Mouse (Mus musculus): ENCODE data around the gene Large2. TPM values are rescaled to one million over a fixed set of nuclear protein-coding genes. Genes with fewer than 3 reads are reported as not detected.

The Large2 gene
- polyA plus RNA-seq, 1 experiment = not detected

DNA sequence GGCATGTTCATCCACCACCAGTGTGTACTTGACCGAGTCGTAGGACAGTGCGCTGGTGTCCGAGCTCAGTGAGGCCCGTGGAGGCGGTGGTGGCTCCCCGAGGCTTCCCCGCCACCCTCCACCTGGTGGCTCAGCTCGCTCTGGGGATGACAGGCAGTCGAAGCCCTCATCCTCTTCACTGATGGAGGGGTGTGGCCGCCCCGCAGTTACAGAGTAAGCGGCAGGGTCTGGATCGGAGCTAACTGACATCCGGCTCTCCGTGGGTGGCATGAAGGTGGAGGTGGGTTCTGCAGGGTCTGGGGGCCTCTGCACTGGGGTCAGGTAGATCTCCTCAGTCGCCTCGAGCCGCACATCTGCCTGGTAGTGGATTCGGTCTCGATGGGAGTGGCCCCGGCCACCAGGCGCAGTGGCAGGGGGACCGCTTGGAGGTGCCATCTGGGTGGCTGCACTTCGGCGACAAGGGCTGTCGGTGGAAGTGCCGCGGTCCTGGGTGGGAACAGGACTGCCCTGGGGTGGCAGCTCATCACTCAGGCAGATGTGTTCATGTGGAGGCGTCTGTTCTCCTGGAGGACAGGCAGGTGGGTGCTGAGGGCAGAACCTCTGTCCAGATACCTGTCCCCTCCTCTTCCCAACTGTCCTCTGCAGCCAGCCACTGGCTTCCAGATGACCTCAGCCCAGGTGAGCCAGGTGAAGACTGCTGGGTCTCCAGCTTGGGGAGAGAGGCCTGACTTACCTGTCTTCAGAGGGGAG, 12.3 kb upstream of the Large2 start:
- Histone ChIP-seq H3K4me3 (ENCODE audit: insufficient read depth, low read depth, low read length) (no peak overlapping the region), H3K4me1 (ENCODE audit: control insufficient read depth, insufficient read depth, low read length) (peaks cover 51% of the 10 kb centered on the region), H3K27ac (ENCODE audit: insufficient read depth, low read depth, low read length) (no peak overlapping the region)
- no peak for TF ChIP-seq CTCF (IDR thresholded peaks at IDR 0.05; ENCODE audit: insufficient read depth, low read depth, low read length)
- no peak for TF ChIP-seq POLR2A (IDR thresholded peaks at IDR 0.05; ENCODE audit: insufficient read depth, low read depth, low read length)
- WGBS = 85% methylated on average over 30 of the region's 30 CpGs

DNA sequence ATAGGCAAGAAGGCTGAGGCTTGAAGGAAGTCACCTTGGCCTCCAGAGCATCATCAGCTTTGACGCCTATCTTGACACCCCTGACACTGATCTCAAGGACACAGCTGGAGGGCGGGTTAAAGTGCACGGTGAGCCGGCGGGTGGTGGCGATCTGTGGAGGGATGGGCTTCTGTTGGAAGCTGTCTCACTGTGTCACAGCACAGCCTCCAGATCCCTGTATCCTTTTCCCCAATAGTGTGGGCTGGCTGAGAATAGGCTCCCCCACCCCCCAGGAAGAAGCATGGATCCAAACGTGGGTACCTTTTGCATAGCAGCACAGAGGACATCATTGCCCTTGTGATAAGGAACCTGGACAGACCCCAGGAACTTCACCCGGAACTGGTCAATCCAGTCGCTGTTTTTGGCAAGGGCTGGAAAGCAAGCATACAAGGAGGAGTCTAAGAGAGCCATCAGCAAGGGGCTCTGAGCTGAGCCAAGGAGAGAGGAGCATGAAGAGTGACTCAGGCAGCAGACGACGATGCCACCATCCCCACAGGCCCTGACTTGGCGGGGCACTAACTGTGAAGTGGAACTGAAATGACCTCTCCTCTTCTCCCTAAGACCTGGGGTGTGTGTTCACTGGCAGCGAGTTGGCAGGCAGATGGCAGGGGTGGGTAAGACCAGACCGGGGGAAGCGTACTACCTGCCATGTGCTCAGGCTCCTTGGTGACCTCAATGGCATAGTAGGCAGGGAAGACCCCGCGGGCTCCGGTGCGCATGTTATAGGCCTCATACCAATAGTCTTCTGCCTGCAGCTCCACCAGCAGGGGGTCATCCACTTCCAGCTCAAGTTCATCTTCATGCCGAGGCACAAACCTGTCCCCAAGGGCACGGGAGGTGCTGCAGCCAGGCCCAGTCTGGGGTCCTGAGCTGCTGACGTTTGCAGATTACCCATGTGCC, 10.7 kb upstream of the Large2 start:
- Histone ChIP-seq H3K4me1 (ENCODE audit: control insufficient read depth, insufficient read depth, low read length) (peaks cover 39% of the 10 kb centered on the region), H3K27ac (ENCODE audit: insufficient read depth, low read depth, low read length) (no peak overlapping the region), H3K4me3 (ENCODE audit: insufficient read depth, low read depth, low read length) (no peak overlapping the region)
- TF ChIP-seq CTCF (IDR thresholded peaks at IDR 0.05; ENCODE audit: insufficient read depth, low read depth, low read length) (no peak), POLR2A (IDR thresholded peaks at IDR 0.05; ENCODE audit: insufficient read depth, low read depth, low read length) (no peak)
- 67% methylated on average over 22 of the region's 22 CpGs for WGBS

DNA sequence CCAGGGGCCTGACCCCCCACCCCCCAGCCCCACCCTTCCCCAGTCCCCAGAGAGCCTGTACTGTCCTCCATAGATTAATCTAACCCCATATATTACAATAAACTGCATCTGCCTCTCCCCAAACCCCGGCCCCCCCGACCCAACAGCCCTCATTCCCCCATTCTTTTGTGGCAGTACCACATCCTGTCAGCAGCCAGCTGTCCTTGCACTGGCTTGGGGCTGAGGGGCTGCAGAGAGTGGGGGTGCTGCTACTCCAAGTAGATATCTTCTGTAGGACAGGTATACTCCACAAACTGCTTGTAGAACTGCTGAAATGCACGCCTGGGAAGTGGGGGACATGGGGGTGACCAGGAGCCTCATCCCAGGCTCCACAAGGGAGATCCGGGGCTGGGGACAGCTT, 9.4 kb upstream of the Large2 start:
- TF ChIP-seq POLR2A (IDR thresholded peaks at IDR 0.05; ENCODE audit: insufficient read depth, low read depth, low read length) = no peak
- TF ChIP-seq CTCF (IDR thresholded peaks at IDR 0.05; ENCODE audit: insufficient read depth, low read depth, low read length) = no peak
- 75% methylated on average over 4 of the region's 4 CpGs for WGBS

DNA sequence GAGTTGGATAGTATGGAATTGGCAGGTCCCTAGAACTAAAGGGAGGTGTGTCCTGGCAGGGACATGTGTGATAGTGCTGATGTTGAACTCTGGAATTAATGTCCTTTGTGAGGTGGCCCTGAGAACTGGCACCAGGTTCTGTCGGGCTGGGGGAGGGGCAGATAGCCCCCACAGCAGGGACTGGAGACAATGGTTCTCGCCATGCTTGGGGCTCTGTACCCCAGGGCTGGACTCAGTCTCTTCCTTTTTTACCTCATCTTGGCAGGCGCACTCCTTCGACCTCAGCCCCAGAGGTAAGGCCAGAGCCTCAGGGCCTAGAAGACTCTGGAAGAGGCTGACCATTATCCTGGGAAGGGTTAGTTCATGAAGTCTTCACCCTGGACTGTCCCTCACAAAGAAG, 8.1 kb upstream of the Large2 start:
- TF ChIP-seq POLR2A (IDR thresholded peaks at IDR 0.05; ENCODE audit: insufficient read depth, low read depth, low read length) = no peak
- no peak for TF ChIP-seq CTCF (IDR thresholded peaks at IDR 0.05; ENCODE audit: insufficient read depth, low read depth, low read length)
- peaks cover 28% of the 10 kb centered on the region for H3K4me1 ChIP-seq (ENCODE audit: control insufficient read depth, insufficient read depth, low read length)
- 83% methylated on average over 4 of the region's 4 CpGs for WGBS
- H3K4me3 ChIP-seq (ENCODE audit: insufficient read depth, low read depth, low read length) = no peak overlapping the region
- no peak overlapping the region for H3K27ac ChIP-seq (ENCODE audit: insufficient read depth, low read depth, low read length)

More for the DNA sequence above, 9.4 kb upstream of the Large2 start:
- no peak overlapping the region for H3K4me3 ChIP-seq (ENCODE audit: insufficient read depth, low read depth, low read length)
- peaks cover 36% of the 10 kb centered on the region for H3K4me1 ChIP-seq (ENCODE audit: control insufficient read depth, insufficient read depth, low read length)
- no peak overlapping the region for H3K27ac ChIP-seq (ENCODE audit: insufficient read depth, low read depth, low read length)

DNA sequence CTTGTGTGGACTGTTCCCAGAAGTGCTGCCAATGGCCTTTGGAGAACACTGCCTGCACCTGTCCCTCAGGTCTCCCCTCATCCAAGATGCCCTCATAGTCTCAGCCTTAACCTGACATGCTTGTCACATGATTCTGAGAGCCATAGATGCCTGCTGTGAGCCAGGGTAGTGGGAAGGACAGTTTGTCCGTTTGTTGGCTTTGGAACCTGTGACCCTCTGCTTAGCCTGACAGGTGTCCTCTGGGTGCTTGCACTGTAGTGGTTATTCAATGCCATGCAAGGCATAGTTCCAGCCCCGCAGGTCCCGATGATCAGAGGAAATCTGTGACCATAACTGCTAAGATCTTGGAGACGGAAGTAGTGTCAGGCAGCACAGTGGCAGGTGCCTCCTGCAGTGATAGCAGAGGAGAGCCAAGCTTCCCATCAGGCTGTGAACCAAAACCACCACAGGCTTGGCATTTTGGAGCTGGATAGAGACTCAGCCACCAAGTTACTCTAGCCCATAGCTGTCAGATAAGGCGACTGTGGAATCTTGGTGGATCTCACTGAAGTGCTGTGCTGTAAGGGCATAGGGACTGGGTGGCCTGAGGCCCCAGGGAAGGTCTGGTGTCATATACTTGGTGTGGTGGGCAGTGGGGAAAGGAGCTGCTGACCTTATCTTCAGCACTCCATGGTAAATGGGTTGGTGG, 7.4 kb upstream of the Large2 start, which contains the start of gene 1700029I15Rik:
TSS of gene 1700029I15Rik (plus strand) at position 638 of the 688 bp plus-strand sequence.
- TF ChIP-seq POLR2A (IDR thresholded peaks at IDR 0.05; ENCODE audit: insufficient read depth, low read depth, low read length) (no peak), CTCF (IDR thresholded peaks at IDR 0.05; ENCODE audit: insufficient read depth, low read depth, low read length) (no peak)
- WGBS = 80% methylated on average over 5 of the region's 5 CpGs
- H3K4me3 ChIP-seq (ENCODE audit: insufficient read depth, low read depth, low read length) = no peak within 1 kb of the TSS
- H3K4me1 ChIP-seq (ENCODE audit: control insufficient read depth, insufficient read depth, low read length) = peaks cover 21% of the 10 kb centered on the region
- no peak within 1 kb of the TSS for H3K27ac ChIP-seq (ENCODE audit: insufficient read depth, low read depth, low read length)

DNA sequence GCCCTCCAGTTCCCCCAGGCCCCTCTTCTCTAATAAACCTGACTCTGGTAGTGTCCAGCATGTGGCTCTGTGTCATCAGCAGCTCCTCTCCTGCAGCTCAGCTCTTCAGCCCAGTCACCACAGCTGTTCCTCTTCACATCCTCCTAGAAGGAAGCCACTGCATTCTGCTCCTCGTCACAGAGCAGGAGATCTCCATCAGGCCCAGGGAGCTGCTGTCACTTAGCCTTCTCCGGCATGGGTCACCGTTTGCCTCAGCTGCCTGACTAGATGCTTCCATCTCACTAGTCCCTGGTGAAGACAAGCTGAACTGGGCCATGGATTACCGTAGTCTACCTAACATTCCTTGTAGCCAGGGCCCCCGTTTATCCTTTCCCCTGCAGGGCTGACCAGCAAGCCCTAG, 6.5 kb upstream of the Large2 start:
- H3K27ac ChIP-seq (ENCODE audit: insufficient read depth, low read depth, low read length) = no peak overlapping the region
- 76% methylated on average over 5 of the region's 5 CpGs for WGBS
- TF ChIP-seq POLR2A (IDR thresholded peaks at IDR 0.05; ENCODE audit: insufficient read depth, low read depth, low read length) (no peak), CTCF (IDR thresholded peaks at IDR 0.05; ENCODE audit: insufficient read depth, low read depth, low read length) (no peak)
- peaks cover 16% of the 10 kb centered on the region for H3K4me1 ChIP-seq (ENCODE audit: control insufficient read depth, insufficient read depth, low read length)
- H3K4me3 ChIP-seq (ENCODE audit: insufficient read depth, low read depth, low read length) = no peak overlapping the region

DNA sequence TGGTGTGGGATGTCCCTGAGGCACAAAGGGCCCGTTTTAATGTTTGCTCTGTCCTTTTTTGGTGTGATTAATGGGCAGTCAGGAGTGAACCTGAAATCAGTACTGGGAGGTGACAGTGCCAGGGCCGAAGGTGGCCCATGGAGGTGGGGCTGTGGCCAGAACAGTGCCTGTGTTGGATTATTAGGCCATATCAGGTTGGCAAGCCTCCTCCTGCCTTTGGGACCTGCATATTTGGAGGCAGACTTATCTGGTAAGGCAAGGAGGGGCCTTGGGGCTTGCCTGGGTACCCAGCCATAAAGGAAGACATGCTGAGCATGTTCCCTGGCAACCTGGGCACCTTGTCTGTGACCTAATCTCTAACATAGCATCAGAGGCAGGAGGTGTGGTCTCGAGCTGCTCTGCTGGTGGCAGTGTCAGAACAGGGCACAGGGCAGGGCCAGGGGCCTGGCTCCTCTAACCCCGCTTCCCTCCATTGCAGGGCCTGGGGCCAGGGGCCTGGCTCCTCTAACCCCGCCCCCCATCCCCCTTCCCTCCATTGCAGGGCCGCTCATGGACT, 5.9 kb upstream of the Large2 start:
- WGBS = 70% methylated on average over 6 of the region's 6 CpGs
- TF ChIP-seq CTCF (IDR thresholded peaks at IDR 0.05; ENCODE audit: insufficient read depth, low read depth, low read length) (no peak), POLR2A (IDR thresholded peaks at IDR 0.05; ENCODE audit: insufficient read depth, low read depth, low read length) (no peak)
- Histone ChIP-seq H3K4me1 (ENCODE audit: control insufficient read depth, insufficient read depth, low read length) (peaks cover 16% of the 10 kb centered on the region), H3K4me3 (ENCODE audit: insufficient read depth, low read depth, low read length) (no peak overlapping the region), H3K27ac (ENCODE audit: insufficient read depth, low read depth, low read length) (no peak overlapping the region)

DNA sequence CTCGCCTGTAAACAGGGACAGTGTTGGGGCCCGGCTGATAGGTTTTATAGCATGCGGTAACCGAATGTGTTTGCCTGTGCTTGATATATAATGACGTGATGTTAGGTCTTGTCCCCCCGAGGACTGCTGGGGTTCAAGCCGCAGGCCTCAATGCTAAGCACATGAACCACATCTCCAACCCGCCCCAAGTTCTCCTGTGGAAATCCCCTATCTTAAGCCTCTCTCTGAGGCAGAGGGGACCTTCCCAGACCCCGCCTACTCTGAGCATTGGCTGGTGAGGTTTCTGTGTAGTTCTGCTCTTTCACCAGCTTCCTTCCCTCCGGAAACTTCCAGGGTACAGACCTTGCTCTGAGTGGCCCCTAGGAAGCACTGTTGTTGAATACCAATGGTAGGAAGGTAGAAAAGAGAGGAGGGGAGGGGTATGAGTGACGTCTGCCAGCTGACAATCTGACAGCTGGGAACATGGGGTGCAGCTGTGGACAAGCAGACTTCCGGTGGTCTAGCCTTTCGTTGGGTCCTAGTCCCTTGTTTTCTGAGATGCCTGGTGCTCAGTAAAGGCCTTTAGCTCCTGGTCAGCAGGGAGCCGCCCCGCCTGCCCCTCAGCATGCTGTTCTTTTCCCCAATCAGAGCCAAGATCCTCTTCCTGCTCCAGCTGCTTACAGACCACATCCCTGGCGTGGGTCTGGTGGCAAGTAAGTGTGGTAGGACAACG, 5.3 kb upstream of the Large2 start:
- Histone ChIP-seq H3K27ac (ENCODE audit: insufficient read depth, low read depth, low read length) (no peak overlapping the region), H3K4me3 (ENCODE audit: insufficient read depth, low read depth, low read length) (no peak overlapping the region), H3K4me1 (ENCODE audit: control insufficient read depth, insufficient read depth, low read length) (peaks cover 9% of the 10 kb centered on the region)
- TF ChIP-seq POLR2A (IDR thresholded peaks at IDR 0.05; ENCODE audit: insufficient read depth, low read depth, low read length) (no peak), CTCF (IDR thresholded peaks at IDR 0.05; ENCODE audit: insufficient read depth, low read depth, low read length) (no peak)
- WGBS = 79% methylated on average over 17 of the region's 17 CpGs
